Mouse (Mus musculus) stomach, postnatal 0 days (tissue): Measurements from ENCODE around the gene Mrpl36. TPM values are rescaled to one million over a fixed set of nuclear protein-coding genes. Genes with fewer than 3 reads are reported as not detected.

ENCODE experiments used
- ATAC-seq: fragments of 200-750 bp; cut with Nextera tagmentation; 2 replicates; pipeline ENCODE4 v1.8.0; 2017; ENCODE audit not compliant: low FRiP score, low TSS enrichment
- DNase-seq: peaks from one replicate; pipeline ENCODE4 v3.0.0-alpha.2; 2016; ENCODE audit warnings: low spot score
- H3K27ac ChIP-seq: fragments of 300-500 bp; sonication (generic); replicated peaks from 2 replicates; pipeline ENCODE4 v1.5.1; 2014; ENCODE audit warnings: mild to moderate bottlenecking, control low read depth
- H3K27me3 ChIP-seq: fragments of 300-500 bp; sonication (generic); 2 replicates; pipeline ENCODE4 v1.6.1; 2014; ENCODE audit warnings: low read length; ENCODE audit not compliant: control insufficient read depth, insufficient read depth
- H3K36me3 ChIP-seq: fragments of 300-500 bp; sonication (generic); 2 replicates; pipeline ENCODE4 v1.6.1; 2014; ENCODE audit warnings: low read length, mixed read lengths; ENCODE audit not compliant: control insufficient read depth, insufficient read depth
- H3K4me1 ChIP-seq: fragments of 300-500 bp; sonication (generic); replicated peaks from 2 replicates; pipeline ENCODE4 v1.6.1; 2014; ENCODE audit warnings: antibody characterized with exemption; ENCODE audit not compliant: control insufficient read depth, insufficient read depth
- H3K4me2 ChIP-seq: fragments of 300-500 bp; sonication (generic); replicated peaks from 2 replicates; pipeline ENCODE4 v1.6.1; 2014; ENCODE audit warnings: low read depth, mild to moderate bottlenecking, control low read depth, moderate library complexity
- H3K4me3 ChIP-seq: fragments of 300-500 bp; sonication (generic); 2 replicates; pipeline ENCODE4 v1.5.1; 2014; ENCODE audit warnings: low read depth, low read length, control low read depth
- H3K9ac ChIP-seq: fragments of 300-500 bp; sonication (generic); 2 replicates; pipeline ENCODE4 v1.6.1; 2014; ENCODE audit warnings: mild to moderate bottlenecking, low read length, control low read depth, mixed read lengths
- H3K9me3 ChIP-seq: fragments of 300-500 bp; sonication (generic); 2 replicates; pipeline ENCODE4 v1.6.1; 2016; ENCODE audit warnings: low read length; ENCODE audit not compliant: control insufficient read depth
- CTCF ChIP-seq: IDR thresholded peaks from 2 replicates; pipeline ENCODE4 v1.5.1; 2016; ENCODE audit warnings: antibody characterized with exemption, low read depth, mild to moderate bottlenecking, moderate library complexity
- EP300 ChIP-seq: optimal IDR thresholded peaks from 2 replicates; pipeline ENCODE3; 2016; ENCODE audit warnings: antibody characterized with exemption
- WGBS: fragments of 180-500 bp; shearing (Covaris S2); extraction: QIAGEN DNeasy Blood & Tissue Kit; methylation state at CpG from one replicate; pipeline ENCODE4 v1.1.7; 2014; 5-methylcytosine and 5-hydroxymethylcytosine counted together
- polyA plus RNA-seq: library from polyadenylated mRNA; unstranded; fragments of >200 nt; fragmentation: Nextera tagmentation; extraction: Ambion mirVana; gene quantifications from 2 replicates; pipeline ENCODE4 v1.2.1, GENCODE M21; 2015

Gene Mrpl36
- polyA plus RNA-seq, 1 experiment from 2014 or later, result 133 TPM

GRCm38 (mm10) chr13:73310183-73310929, 18.0 kb upstream of the Mrpl36 start:
- 25% methylated on average over 8 of the region's 8 CpGs for WGBS
- Histone ChIP-seq H3K27ac (no peak overlapping the region), H3K36me3 (no peaks in the 10 kb centered on the region), H3K9me3 (no peaks in the 10 kb centered on the region), H3K9ac (no peak overlapping the region), H3K4me1 (no peaks in the 10 kb centered on the region), H3K4me2 (no peak overlapping the region), H3K4me3 (no peak overlapping the region), H3K27me3 (no peaks in the 10 kb centered on the region)
- DNase-seq, result peak; percentile 70
- TF ChIP-seq EP300, result no peak
- TF ChIP-seq CTCF, result peak; percentile 82
- peak; percentile 39; the same call in 1 of the 2 replicates for ATAC-seq

DNA sequence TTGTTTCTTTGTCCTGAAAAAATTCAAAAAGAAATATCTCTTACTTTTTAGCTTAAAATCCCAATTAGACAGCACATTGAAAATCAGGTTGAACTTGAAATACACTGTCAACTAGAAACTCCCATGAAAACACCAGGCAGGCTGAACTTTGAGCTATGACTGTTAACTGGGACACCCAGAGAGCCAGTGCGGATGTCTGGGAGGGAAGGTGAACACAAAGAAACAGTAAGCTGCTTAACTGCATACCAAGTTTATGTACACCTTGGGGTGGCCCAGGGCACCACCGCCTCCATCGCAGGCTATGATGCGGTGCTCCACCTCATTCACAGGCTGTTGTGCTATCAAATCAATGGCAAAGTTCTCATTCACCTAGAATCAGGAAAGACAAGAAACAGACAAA, 8.3 kb upstream of the Mrpl36 start:
- Histone ChIP-seq H3K27ac (no peak overlapping the region), H3K4me1 (no peaks in the 10 kb centered on the region), H3K27me3 (no peaks in the 10 kb centered on the region), H3K9ac (no peak overlapping the region), H3K9me3 (no peaks in the 10 kb centered on the region), H3K4me3 (no peak overlapping the region), H3K36me3 (peaks cover 6% of the 10 kb centered on the region), H3K4me2 (no peak overlapping the region)
- ATAC-seq (peak; percentile 64; the same call in 1 of the 2 replicates), DNase-seq (no peak)
- TF ChIP-seq CTCF, result no peak
- TF ChIP-seq EP300, result no peak
- WGBS, result 90% methylated on average over 4 of the region's 4 CpGs

- ATAC-seq (no peak), DNase-seq (no peak)
- Histone ChIP-seq H3K4me1 (no peaks in the 10 kb centered on the region), H3K27ac (no peak overlapping the region), H3K4me3 (no peak overlapping the region), H3K9me3 (no peaks in the 10 kb centered on the region), H3K36me3 (peaks cover 6% of the 10 kb centered on the region), H3K9ac (no peak overlapping the region), H3K27me3 (no peaks in the 10 kb centered on the region), H3K4me2 (no peak overlapping the region)
- TF ChIP-seq CTCF (no peak), EP300 (no peak)
- 75% methylated on average over 10 of the region's 10 CpGs for WGBS
Measured at GRCm38 (mm10) chr13:73322626-73323025, 5.7 kb upstream of the Mrpl36 start.

- Histone ChIP-seq H3K27ac (no peak overlapping the region), H3K27me3 (no peaks in the 10 kb centered on the region), H3K9ac (no peak overlapping the region), H3K4me3 (no peak overlapping the region), H3K36me3 (peaks cover 2% of the 10 kb centered on the region; the same call in 1 of the 2 replicates), H3K4me2 (no peak overlapping the region), H3K9me3 (no peaks in the 10 kb centered on the region), H3K4me1 (no peaks in the 10 kb centered on the region)
- TF ChIP-seq CTCF (no peak), EP300 (no peak)
- 91% methylated on average over 4 of the region's 4 CpGs for WGBS
- no peak for ATAC-seq
- no peak for DNase-seq
Measured at GRCm38 (mm10) chr13:73323406-73323805, 4.9 kb upstream of the Mrpl36 start.

DNA sequence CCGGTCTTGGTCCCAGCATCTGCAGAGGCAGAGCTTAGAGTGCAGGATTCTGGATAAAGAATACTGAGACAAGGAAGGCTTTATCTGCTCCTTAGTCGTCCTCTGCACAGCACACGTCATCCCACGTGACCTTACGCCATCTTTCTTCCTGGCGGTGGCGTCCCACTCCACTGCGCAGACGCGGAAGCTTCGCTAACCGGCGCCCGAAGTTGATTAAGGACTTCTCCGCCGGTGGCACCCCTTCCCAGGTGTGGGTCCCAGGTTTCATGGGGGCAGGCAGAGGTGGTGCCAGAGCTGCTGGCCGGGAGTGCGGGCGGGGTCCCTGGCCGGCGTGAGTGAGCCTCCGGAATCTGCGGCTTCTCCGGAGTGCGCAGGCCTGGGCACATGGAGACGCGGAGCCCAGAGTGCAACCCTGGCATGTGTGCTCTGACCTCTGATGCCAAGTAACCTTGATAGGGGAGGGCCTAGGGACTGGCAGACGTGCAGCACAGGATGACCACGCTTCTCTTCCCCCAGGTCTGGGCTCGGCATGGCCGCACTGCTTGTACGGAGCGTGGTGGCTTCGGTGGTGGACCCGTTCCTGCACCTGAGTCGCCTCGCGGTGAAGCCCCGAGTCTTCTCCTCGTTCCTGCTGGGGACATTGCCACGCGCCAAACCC, 2.7 kb downstream of the Mrpl36 start:
- Histone ChIP-seq H3K27me3 (no peaks in the 10 kb centered on the region), H3K4me3 (peak overlapping the region; percentile 78), H3K9me3 (no peaks in the 10 kb centered on the region), H3K27ac (peak overlapping the region; percentile 78), H3K36me3 (no peaks in the 10 kb centered on the region), H3K9ac (peak overlapping the region; percentile 93), H3K4me1 (0 out of 2 replicates have a peak, but pooled peaks cover 3% of the 10 kb centered on the region), H3K4me2 (peak overlapping the region; percentile 86)
- under 1% methylated on average over 42 of the region's 42 CpGs for WGBS
- TF ChIP-seq EP300 (no peak), CTCF (no peak)
- DNase-seq, result peak; percentile 88
- ATAC-seq, result peak; percentile 87

- Histone ChIP-seq H3K4me2 (peak overlapping the region; percentile 86), H3K9ac (peak overlapping the region; percentile 93), H3K36me3 (no peaks in the 10 kb centered on the region), H3K27me3 (no peaks in the 10 kb centered on the region), H3K4me1 (0 out of 2 replicates have a peak, but pooled peaks cover 3% of the 10 kb centered on the region), H3K27ac (peak overlapping the region; percentile 78), H3K9me3 (no peaks in the 10 kb centered on the region), H3K4me3 (peak overlapping the region; percentile 78)
- 40% methylated on average over 3 of the region's 3 CpGs for WGBS
- ATAC-seq, result no peak
- no peak for TF ChIP-seq CTCF
- TF ChIP-seq EP300, result no peak
- no peak for DNase-seq
Measured at GRCm38 (mm10) chr13:73331736-73332135, 3.4 kb downstream of the Mrpl36 start.
